Mouse (Mus musculus) neural tube, embryonic 15.5 days (tissue): ENCODE measurements at regions not wholly inside any gene's neighbourhood (a gene's known extent, or its start where the extent isn't known, plus 50 kb on each side); places are given as distances from the start of the nearest gene placed in this dataset.

Experiments
- ATAC-seq: fragments of 200-750 bp; cut with Nextera tagmentation; 2 replicates; pipeline ENCODE4 v1.8.0; 2017; ENCODE audit warnings: mild to moderate bottlenecking, moderate TSS enrichment, moderate library complexity; ENCODE audit not compliant: low FRiP score
- H3K27ac ChIP-seq: fragments of 300-500 bp; sonication (generic); replicated peaks from 2 replicates; pipeline ENCODE4 v1.5.1; 2015; ENCODE audit warnings: mild to moderate bottlenecking, inconsistent platforms
- H3K27me3 ChIP-seq: fragments of 300-500 bp; sonication (generic); replicated peaks from 2 replicates; pipeline ENCODE4 v1.6.1; 2015; ENCODE audit warnings: inconsistent platforms
- H3K36me3 ChIP-seq: fragments of 300-500 bp; sonication (generic); 2 replicates; pipeline ENCODE4 v1.6.1; 2015; ENCODE audit warnings: inconsistent platforms
- H3K4me1 ChIP-seq: fragments of 300-500 bp; sonication (generic); 2 replicates; pipeline ENCODE4 v1.6.1; 2015; ENCODE audit warnings: inconsistent platforms
- H3K4me2 ChIP-seq: fragments of 300-500 bp; sonication (generic); 2 replicates; pipeline ENCODE4 v1.6.1; 2015; ENCODE audit warnings: inconsistent platforms, mild to moderate bottlenecking, moderate library complexity
- H3K4me3 ChIP-seq: fragments of 300-500 bp; sonication (generic); replicated peaks from 2 replicates; pipeline ENCODE4 v1.5.1; 2015; ENCODE audit warnings: mild to moderate bottlenecking, inconsistent platforms
- H3K9ac ChIP-seq: fragments of 300-500 bp; sonication (generic); replicated peaks from 2 replicates; pipeline ENCODE4 v1.6.1; 2015; ENCODE audit warnings: mild to moderate bottlenecking, inconsistent platforms
- H3K9me3 ChIP-seq: fragments of 300-500 bp; sonication (generic); replicated peaks from 2 replicates; pipeline ENCODE4 v1.6.1; 2016; ENCODE audit warnings: inconsistent platforms
- WGBS: fragments of 180-500 bp; shearing (Covaris S2); methylation state at CpG from one replicate; pipeline ENCODE4 v1.1.7; 2015; ENCODE audit warnings: mixed read lengths; 5-methylcytosine and 5-hydroxymethylcytosine counted together

DNA sequence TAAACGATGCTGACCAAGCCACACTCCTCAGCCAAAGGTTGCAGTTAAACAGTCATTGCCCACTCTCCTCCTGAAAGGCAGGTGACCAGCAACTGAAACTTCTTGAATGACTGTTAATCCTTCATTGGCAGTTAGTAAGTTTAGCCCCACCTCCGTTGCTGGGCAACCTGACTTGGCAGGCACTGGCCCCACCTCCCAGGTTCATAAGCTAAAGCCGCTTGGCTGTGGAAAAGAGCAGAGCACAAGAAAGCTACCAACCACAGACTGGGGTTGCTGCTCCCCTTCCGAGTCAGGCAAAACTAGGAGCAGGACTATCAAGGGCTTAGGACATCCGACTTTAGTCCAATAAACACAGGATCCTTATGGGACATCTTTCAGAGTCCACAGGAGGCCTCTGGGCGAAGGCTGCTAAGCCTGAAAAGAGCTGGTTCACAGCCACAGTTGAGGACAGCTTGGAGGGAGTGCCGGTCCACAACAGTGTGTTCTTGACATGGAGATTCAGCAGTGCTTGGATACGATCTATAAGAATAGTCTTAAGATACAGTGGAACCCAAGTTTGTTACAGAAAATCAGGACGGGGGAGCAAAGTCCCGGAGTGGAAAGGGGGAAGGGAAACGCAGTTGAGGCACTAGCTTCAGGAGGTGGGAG, 67.7 kb upstream of the Kcnma1 start:
- Histone ChIP-seq H3K27ac (no peak overlapping the region), H3K4me1 (peaks cover 6% of the 10 kb centered on the region; the same call in 1 of the 2 replicates), H3K9ac (no peak overlapping the region), H3K4me2 (peak overlapping the region; percentile 21; the same call in 1 of the 2 replicates), H3K36me3 (no peaks in the 10 kb centered on the region), H3K9me3 (no peaks in the 10 kb centered on the region), H3K27me3 (no peaks in the 10 kb centered on the region), H3K4me3 (no peak overlapping the region)
- WGBS, result 28% methylated on average over 11 of the region's 11 CpGs
- no peak for ATAC-seq

DNA sequence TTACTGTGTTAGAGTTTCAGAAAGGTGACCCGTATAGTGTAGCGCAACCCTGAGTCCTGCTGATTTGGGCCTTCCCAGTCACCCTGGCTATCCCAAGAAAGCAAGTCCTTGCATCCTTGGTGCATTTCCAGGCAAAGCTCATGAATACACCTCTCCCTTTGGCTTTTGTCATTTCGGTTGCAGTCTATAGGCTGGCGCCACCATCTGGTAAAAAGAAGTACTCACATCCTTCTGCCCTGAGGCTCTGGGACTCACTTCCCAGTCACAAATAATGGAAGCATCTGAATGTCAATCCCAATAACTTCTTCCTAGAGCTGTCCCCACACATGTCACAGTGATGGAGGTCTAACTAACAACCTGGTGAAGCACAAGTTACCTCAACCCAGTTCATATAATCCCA, 54.4 kb upstream of the Kcnma1 start:
- ATAC-seq, result no peak
- no peaks in the 10 kb centered on the region for H3K36me3 ChIP-seq
- no peak overlapping the region for H3K27ac ChIP-seq
- no peaks in the 10 kb centered on the region for H3K4me1 ChIP-seq
- no peaks in the 10 kb centered on the region for H3K27me3 ChIP-seq
- H3K9me3 ChIP-seq, result no peaks in the 10 kb centered on the region
- no peak overlapping the region for H3K4me2 ChIP-seq
- WGBS, result 61% methylated on average over 4 of the region's 4 CpGs
- H3K4me3 ChIP-seq, result no peak overlapping the region
- H3K9ac ChIP-seq, result no peak overlapping the region

DNA sequence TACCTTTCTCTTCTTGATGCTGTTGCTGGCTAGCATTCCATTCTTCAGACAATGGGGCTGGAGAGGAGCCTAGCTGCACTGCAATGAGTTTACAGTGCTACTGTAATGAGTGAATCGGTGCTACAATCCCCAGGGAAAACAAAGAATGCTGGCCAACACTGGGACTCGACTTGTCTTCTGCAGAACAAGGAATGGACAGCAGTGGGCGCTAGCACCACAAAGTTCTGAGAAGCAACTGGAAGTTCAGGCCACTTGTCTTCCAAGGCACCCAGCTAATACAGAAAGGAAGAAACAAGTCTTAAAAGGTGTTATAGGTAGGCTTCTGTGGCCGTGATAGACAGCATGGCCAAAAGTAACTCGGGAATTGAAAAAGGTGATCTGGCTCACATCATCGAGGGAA, 53.4 kb upstream of the Kcnma1 start:
- H3K27me3 ChIP-seq, result no peaks in the 10 kb centered on the region
- no peak overlapping the region for H3K9ac ChIP-seq
- H3K9me3 ChIP-seq, result no peaks in the 10 kb centered on the region
- no peaks in the 10 kb centered on the region for H3K36me3 ChIP-seq
- H3K4me2 ChIP-seq, result no peak overlapping the region
- no peak overlapping the region for H3K27ac ChIP-seq
- 45% methylated on average over 6 of the region's 6 CpGs for WGBS
- H3K4me1 ChIP-seq, result no peaks in the 10 kb centered on the region
- H3K4me3 ChIP-seq, result no peak overlapping the region
- no peak for ATAC-seq

DNA sequence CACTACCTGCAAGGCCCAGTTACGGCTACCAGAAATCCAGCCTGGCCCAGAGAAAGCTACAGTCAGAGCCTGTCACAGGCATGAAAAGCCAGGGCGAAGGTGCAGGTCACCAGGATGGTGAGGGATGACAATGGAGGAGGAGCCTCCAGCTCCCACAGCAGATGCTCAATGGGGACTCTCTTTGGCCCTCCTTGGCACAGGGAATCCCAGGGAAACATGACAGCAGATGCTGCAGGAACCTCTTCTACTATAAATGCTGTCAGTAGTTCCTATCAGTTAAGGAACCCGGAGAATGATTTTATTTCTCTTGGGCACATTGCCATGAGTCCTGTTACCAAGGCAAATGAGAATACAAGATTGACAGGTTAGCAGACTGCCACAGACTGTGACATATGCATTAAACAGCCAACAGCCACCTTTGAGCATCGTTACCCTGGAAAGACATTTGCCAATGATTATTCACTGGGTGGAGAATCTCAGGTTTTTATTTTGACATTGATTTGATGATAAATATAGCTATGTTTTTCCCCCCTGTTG, 51.0 kb upstream of the Kcnma1 start:
- no peaks in the 10 kb centered on the region for H3K27me3 ChIP-seq
- no peak for ATAC-seq

More for the DNA sequence above, 51.0 kb upstream of the Kcnma1 start:
- 79% methylated on average over 4 of the region's 4 CpGs for WGBS
- Histone ChIP-seq H3K9me3 (no peaks in the 10 kb centered on the region), H3K9ac (no peak overlapping the region), H3K4me3 (no peak overlapping the region), H3K36me3 (no peaks in the 10 kb centered on the region), H3K4me2 (no peak overlapping the region), H3K27ac (no peak overlapping the region), H3K4me1 (no peaks in the 10 kb centered on the region)
